Mouse (Mus musculus) hindbrain, embryonic 11.5 days (tissue): ENCODE data around the gene Mgam. TPM values are rescaled to one million over a fixed set of nuclear protein-coding genes. Genes with fewer than 3 reads are reported as not detected.

Source experiments
- ATAC-seq: fragments of 200-750 bp; cut with Nextera tagmentation; 2 replicates; pipeline ENCODE4 v1.8.0; 2017; ENCODE audit warnings: mild to moderate bottlenecking, moderate TSS enrichment, moderate library complexity; ENCODE audit not compliant: low FRiP score
- DNase-seq: peaks from one replicate; pipeline ENCODE4 v3.0.0-alpha.2; 2015; ENCODE audit warnings: low spot score
- H3K27ac ChIP-seq: fragments of 300-500 bp; sonication (generic); 2 replicates; pipeline ENCODE4 v1.5.1; 2014; ENCODE audit warnings: mild to moderate bottlenecking, low read depth, low read length
- H3K27me3 ChIP-seq: fragments of 300-500 bp; sonication (generic); 2 replicates; pipeline ENCODE4 v1.6.1; 2014; ENCODE audit warnings: mild to moderate bottlenecking, low read length, moderate library complexity, mixed read lengths; ENCODE audit not compliant: control insufficient read depth, insufficient read depth
- H3K36me3 ChIP-seq: fragments of 300-500 bp; sonication (generic); 2 replicates; pipeline ENCODE4 v1.6.1; 2014; ENCODE audit warnings: mild to moderate bottlenecking, low read length, moderate library complexity, mixed read lengths; ENCODE audit not compliant: control insufficient read depth, insufficient read depth
- H3K4me1 ChIP-seq: fragments of 300-500 bp; sonication (generic); replicated peaks from 2 replicates; pipeline ENCODE4 v1.6.1; 2014; ENCODE audit warnings: low read length, mixed read lengths; ENCODE audit not compliant: control insufficient read depth, insufficient read depth
- H3K4me2 ChIP-seq: fragments of 300-500 bp; sonication (generic); replicated peaks from 2 replicates; pipeline ENCODE4 v1.6.1; 2014; ENCODE audit warnings: mild to moderate bottlenecking, low read depth, low read length
- H3K4me3 ChIP-seq: fragments of 300-500 bp; sonication (generic); 2 replicates; pipeline ENCODE4 v1.5.1; 2014; ENCODE audit warnings: low read depth, low read length
- H3K9ac ChIP-seq: fragments of 300-500 bp; sonication (generic); 2 replicates; pipeline ENCODE4 v1.6.1; 2014; ENCODE audit warnings: low read depth, low read length
- H3K9me3 ChIP-seq: fragments of 300-500 bp; sonication (generic); 2 replicates; pipeline ENCODE4 v1.6.1; 2016; ENCODE audit warnings: low read length; ENCODE audit not compliant: control insufficient read depth
- WGBS: fragments of 180-500 bp; shearing (Covaris S2); extraction: QIAGEN DNeasy Blood & Tissue Kit; methylation state at CpG from one replicate; pipeline ENCODE4 v1.1.7; 2014; 5-methylcytosine and 5-hydroxymethylcytosine counted together
- polyA plus RNA-seq: library from polyadenylated mRNA; unstranded; fragments of >200 nt; fragmentation: Nextera tagmentation; extraction: Ambion mirVana; gene quantifications from 2 replicates; pipeline ENCODE4 v1.2.1, GENCODE M21; 2014

Gene Mgam
- polyA plus RNA-seq, 1 experiment from 2014 or later, result not detected

DNA sequence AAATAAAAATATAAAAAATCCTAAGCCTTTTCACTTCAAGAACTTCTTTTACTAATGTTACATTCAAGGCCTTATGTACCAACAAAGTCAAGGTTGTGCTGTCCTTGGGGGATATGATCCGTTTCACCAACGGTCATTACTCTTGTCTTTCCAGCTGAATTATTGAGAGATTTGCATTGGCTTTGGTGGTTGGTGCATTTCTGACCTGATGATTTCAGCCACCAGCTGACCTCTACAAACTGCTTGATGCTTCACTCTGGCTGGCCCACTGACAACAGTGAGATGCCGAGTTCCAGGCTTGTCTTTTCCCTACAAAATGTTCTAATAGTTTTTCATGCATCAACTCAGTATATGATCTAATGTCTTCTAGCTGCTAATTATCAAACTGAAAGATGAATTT, 146.0 kb downstream of the Mgam start:
- ATAC-seq (no peak), DNase-seq (no peak)
- Histone ChIP-seq H3K9me3 (no peaks in the 10 kb centered on the region), H3K4me2 (no peak overlapping the region), H3K36me3 (no peaks in the 10 kb centered on the region), H3K9ac (no peak overlapping the region), H3K4me1 (no peaks in the 10 kb centered on the region), H3K4me3 (no peak overlapping the region), H3K27ac (no peak overlapping the region), H3K27me3 (no peaks in the 10 kb centered on the region)
- 89% methylated on average over 3 of the region's 3 CpGs for WGBS

DNA sequence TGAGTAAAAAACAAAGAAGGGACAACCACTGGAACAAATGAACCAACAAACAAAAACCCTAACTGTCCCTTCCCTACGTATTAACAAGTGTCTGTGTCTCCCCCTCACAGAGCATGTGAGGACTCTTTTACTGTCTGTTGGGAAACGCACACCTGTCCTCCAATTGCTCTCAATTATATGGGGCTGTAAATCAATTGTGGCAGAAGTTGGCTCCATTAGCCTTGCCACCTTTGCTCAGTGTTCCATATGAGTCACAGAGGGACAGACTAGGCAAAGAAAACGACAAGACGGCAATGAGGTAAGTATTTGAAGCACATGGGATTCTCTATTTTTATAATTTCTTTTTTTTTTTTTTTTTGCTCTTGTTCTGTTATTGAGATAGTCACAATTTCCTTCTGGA, 149.8 kb downstream of the Mgam start:
- H3K4me2 ChIP-seq, result no peak overlapping the region
- no peak overlapping the region for H3K27ac ChIP-seq
- no peak overlapping the region for H3K9ac ChIP-seq
- H3K4me1 ChIP-seq, result no peaks in the 10 kb centered on the region
- H3K4me3 ChIP-seq, result no peak overlapping the region
- WGBS, result 89% methylated on average over 4 of the region's 4 CpGs
- no peak for ATAC-seq
- no peaks in the 10 kb centered on the region for H3K27me3 ChIP-seq
- H3K36me3 ChIP-seq, result no peaks in the 10 kb centered on the region
- H3K9me3 ChIP-seq, result no peaks in the 10 kb centered on the region
- DNase-seq, result no peak

DNA sequence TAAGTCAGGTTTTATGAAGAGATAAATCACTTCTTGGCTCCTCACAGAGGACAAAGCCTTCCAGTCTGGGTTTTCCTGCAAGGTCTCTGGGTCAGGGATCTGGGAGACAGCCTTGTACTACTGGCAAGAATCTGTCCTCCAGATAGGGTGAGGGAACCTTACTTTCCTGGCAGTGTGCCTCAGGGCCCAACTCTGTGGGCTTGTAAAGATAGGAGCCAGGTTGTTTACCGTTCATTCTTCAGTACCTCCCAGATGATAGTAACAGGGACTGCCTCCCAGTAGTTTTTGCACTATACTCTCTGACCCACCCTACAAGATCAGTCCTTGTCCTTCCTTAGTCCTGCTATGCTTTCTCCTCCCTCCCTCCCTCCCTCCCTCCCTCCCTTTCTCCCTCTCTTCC, 155.0 kb downstream of the Mgam start:
- H3K36me3 ChIP-seq, result no peaks in the 10 kb centered on the region
- H3K9me3 ChIP-seq, result no peaks in the 10 kb centered on the region
- H3K4me3 ChIP-seq, result no peak overlapping the region
- ATAC-seq (no peak), DNase-seq (no peak)
- no peak overlapping the region for H3K27ac ChIP-seq
- no peak overlapping the region for H3K9ac ChIP-seq
- H3K4me2 ChIP-seq, result no peak overlapping the region
- H3K4me1 ChIP-seq, result no peaks in the 10 kb centered on the region
- 93% methylated on average over 1 of the region's 1 CpGs for WGBS
- H3K27me3 ChIP-seq, result no peaks in the 10 kb centered on the region

DNA sequence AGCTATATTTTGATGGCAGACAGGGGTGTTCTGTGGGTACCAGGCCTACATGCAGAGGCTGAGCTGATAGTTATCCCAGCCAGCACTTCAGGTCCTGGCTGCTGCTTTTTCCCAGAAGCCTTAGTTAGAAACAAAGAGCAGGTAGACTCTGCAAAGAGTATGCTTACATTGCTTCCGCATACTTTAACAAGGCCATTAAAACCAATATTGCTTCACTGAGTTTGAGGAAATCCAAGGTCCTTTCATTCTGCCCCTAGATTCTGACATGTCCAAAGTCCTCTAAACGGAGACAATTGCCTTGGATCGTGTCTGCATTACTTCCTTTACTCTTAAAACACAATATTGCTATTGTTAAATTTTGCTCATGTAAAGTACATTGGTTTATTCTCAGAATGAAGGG, 155.7 kb downstream of the Mgam start:
- DNase-seq (no peak), ATAC-seq (no peak)
- Histone ChIP-seq H3K36me3 (no peaks in the 10 kb centered on the region), H3K9ac (no peak overlapping the region), H3K4me1 (no peaks in the 10 kb centered on the region), H3K27me3 (no peaks in the 10 kb centered on the region), H3K4me2 (no peak overlapping the region), H3K27ac (no peak overlapping the region), H3K9me3 (no peaks in the 10 kb centered on the region), H3K4me3 (no peak overlapping the region)
- 90% methylated on average over 3 of the region's 3 CpGs for WGBS

DNA sequence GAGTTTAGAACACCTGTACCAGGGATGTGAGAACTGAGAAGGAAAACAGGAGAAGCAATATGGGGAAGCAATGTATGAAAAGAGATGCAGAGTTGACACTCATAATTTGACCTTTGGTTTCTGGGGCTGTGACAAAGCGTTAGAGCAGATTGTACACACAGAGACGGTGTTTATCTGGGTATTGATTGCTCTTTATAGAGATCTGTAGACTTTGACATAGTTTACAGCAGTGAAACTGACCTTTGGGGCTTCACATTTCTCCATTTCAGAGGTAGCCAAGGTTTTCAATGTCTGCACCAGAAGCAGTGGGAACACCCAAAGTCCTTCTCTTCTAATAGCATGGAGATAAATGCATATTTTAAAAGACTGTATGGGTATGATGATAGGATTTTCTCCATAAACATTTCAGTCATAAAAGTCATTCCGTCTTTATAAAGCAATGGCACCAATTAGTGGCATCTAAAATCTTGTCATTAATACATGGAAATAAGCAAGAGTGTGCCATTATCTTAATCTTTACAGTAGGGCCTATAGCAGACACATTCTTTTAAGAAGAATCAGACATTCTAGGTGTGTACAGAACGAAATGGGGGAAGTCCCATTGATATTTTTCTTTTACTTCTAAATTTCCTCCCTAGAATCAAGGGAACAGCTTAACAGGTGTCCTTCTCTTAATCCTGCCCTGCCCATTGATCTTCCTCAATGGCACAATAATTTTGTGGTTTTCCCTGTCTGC, 166.6 kb downstream of the Mgam start:
- no peak overlapping the region for H3K27ac ChIP-seq
- no peaks in the 10 kb centered on the region for H3K36me3 ChIP-seq
- H3K4me3 ChIP-seq, result no peak overlapping the region
- no peaks in the 10 kb centered on the region for H3K4me1 ChIP-seq
- H3K9ac ChIP-seq, result no peak overlapping the region
- no peaks in the 10 kb centered on the region for H3K27me3 ChIP-seq
- ATAC-seq, result no peak
- no peak for DNase-seq
- WGBS, result 80% methylated on average over 4 of the region's 4 CpGs
- no peaks in the 10 kb centered on the region for H3K9me3 ChIP-seq
- H3K4me2 ChIP-seq, result no peak overlapping the region

DNA sequence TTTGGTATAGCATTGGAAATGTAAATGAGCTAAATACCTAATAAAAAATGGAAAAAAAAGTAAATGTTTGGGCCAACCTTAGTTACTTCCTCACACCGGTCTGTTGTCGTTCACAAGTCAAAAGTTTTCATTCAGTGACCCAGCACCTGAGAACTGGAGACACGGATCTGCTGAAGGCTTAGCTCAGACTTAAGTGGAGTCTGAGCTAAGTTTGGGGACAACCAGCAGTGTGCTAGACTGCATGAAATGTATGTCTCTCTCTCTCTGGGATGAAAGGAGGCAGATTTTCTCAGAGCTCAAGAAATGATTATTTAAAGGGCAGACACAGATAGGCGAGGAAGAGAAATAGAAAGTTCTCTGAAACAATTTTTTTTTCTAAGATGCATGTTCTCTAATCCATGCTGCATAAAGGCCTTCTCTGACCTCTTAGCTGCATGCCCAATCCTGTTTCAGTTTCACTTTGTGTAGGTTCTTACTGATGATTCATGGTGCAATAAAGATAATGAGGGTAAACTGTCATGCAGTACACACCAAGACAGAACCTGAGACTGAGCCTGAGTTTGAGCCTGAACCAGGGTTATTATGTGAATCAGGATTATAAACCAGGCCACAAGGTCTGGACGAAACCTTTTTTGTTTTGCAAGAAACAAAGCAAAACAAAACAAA, 189.7 kb downstream of the Mgam start:
- Histone ChIP-seq H3K4me1 (no peaks in the 10 kb centered on the region), H3K9me3 (no peaks in the 10 kb centered on the region), H3K9ac (no peak overlapping the region), H3K4me3 (no peak overlapping the region), H3K27ac (no peak overlapping the region), H3K4me2 (no peak overlapping the region), H3K27me3 (no peaks in the 10 kb centered on the region), H3K36me3 (no peaks in the 10 kb centered on the region)
- WGBS, result 86% methylated on average over 5 of the region's 5 CpGs
- DNase-seq, result no peak
- ATAC-seq, result no peak

Other genes with a start within 250 kb of the Mgam start
- gene E330009J07Rik, start 192.7 kb upstream of the Mgam start, polyA plus RNA-seq, result 14.8 and 16.8 TPM in 2 replicates
- gene Wee2, start 189.7 kb upstream of the Mgam start, polyA plus RNA-seq, result 0.13 and 0.19 TPM in 2 replicates
- gene Ssbp1, start 157.5 kb upstream of the Mgam start, polyA plus RNA-seq, result 167 and 171 TPM in 2 replicates
- gene Tas2r137, start 137.6 kb upstream of the Mgam start, polyA plus RNA-seq, result not detected in 2 replicates
- gene Tas2r108, start 135.3 kb upstream of the Mgam start, polyA plus RNA-seq, result 0.73 TPM in 1 of 2 replicates, not detected in the other
- gene Prss37, start 109.3 kb upstream of the Mgam start, polyA plus RNA-seq, result 0.17 TPM in 1 of 2 replicates, not detected in the other
- 0.21 TPM in 1 of 2 replicates, not detected in the other for gene Olfr461, start 73.8 kb upstream of the Mgam start, polyA plus RNA-seq
- not detected in 2 replicates for gene Olfr460, start 59.3 kb upstream of the Mgam start, polyA plus RNA-seq
- 0.25 and 1.2 TPM in 2 replicates for gene Clec5a, start 43.0 kb upstream of the Mgam start, polyA plus RNA-seq
- gene Tas2r138, start 15.5 kb upstream of the Mgam start, polyA plus RNA-seq, result not detected in 2 replicates